Mouse (Mus musculus) telencephalon, adult 2 months (tissue): Measurements from ENCODE around the gene 4930558K02Rik.

Experiments
- DNase-seq: peaks from one replicate; pipeline ENCODE4 v3.0.0-alpha.2; 2011; ENCODE audit warnings: low read depth, low spot score

Gene 4930558K02Rik

DNA sequence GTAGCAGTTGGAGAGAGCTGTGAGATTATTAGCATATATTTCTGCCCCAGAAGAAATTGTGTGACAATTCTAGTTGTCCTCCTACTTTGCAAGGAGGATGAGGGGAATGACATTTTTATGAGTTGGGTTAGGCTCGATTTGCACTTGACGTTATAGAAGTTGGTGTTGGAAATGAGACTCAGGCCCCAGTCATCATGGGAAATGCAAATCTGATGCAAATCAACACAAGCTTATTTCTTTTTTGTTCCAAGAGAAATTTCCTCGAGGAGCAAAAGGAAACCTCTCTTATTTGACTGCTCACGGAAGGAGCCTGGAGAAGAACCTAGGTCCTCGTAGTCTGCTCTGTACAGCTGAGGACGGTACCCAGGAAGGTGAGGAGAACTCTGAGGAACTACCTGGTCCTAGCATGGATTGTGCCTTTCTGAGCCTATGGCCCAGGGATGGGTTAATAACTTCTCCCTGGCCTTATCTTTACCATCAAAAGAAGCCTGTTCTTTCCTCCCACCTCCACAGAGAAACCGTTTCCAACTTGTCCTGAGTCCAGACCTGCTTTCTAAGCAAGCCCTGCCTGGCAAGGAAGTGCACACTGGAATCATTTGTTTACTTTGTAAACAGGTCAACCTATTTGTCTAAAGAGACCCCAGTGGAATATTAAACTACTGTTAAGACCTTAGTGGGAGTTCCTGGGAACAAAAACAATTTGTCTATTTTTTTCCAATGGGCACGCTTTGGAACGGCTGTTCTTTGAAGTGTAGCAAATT lies 76.6 kb downstream of the 4930558K02Rik start:
- no peak for DNase-seq

DNA sequence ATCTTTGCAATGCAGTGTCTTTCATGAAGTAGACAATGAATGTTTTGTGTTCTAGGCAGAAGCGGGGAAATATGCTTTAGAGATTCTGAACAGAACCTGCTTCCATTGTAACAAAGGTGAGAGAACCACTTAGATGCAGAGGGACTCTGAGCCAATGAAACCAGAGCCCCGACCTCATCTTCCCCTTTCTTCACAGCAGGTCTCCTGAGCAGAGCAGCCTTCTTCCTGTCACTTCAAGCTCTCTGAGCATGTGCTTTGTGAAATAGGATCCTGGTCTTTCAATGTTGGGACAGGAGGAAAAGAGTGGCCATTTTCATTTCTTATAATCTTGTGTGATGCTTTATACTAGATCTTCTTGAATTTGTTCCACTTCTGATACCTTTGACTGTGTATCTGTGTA lies 79.3 kb downstream of the 4930558K02Rik start:
- no peak for DNase-seq

DNA sequence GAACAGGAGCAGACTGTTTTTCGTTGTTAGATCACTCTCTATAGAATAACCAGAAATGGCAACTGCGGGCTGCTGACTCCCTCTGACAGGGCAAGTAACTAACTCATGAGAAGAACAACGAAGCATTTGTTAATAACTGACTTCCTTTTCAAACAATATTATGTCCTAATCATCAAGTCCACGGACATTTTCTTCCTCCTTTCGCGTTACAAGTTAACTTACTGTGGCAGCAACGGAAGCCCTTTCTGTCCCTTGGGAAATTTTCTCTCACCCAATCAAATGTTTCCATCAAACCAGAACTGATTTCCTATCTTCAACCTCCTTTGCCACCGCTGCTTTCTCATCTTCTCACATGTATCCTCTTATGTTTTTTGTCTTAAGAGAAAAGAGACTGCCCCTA lies 82.2 kb downstream of the 4930558K02Rik start:
- DNase-seq = no peak

DNA sequence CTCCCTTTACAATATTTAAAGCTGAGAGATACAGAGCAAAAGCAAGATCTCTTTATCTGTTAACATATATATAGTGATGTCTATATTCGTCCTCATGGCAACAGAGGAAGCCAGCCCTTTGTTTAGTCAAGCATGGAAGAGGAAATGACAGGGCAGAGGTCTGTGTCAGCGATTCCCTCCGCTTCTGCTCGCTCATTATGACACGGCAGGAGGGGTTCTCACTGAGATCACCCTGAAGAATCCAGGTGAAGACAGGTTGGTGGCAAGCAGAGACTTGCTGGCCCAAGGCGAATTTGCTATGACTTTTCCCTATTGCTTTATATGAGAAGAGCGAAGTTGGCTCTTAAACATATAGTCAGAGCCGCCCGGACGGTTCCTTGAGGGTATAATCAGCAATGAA lies 83.3 kb downstream of the 4930558K02Rik start:
- DNase-seq = no peak

DNA sequence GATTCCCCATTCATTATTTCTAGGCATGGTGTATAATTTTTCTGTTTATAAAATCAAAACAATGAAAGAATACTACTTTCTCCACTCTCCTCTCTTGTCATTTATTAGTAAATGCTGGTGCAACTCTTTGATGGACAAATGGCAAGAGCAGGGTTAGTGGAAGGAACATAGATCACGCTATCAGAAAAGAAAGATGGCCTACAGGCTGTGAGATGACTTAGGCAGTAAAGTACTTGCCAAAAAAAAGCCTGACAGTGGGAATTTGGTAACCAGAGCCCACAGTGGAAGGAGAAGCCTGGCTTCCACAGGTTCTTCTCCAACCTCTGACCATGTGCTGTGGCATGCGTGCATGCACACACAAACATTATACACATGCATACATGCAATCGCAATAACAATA lies 84.4 kb downstream of the 4930558K02Rik start:
- DNase-seq = no peak

DNA sequence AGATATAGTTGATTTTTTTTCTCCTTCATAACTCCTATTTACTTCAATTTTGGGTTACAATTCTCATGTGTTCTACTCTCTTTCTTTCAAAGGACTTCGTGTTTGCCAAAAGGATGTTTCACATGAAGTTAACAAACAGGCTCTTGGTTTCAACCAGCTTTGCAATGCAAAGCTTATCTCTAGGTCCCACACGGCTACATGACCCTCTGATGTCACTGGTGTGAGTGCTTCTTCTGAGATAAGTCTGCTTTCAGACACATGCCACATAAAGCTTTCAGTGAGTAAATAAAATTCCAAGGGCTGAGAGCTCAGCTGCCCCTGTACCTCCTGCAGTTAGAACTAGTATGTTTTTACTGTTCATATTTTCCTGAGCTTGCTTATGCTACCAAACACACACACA lies 84.9 kb downstream of the 4930558K02Rik start:
- no peak for DNase-seq

DNA sequence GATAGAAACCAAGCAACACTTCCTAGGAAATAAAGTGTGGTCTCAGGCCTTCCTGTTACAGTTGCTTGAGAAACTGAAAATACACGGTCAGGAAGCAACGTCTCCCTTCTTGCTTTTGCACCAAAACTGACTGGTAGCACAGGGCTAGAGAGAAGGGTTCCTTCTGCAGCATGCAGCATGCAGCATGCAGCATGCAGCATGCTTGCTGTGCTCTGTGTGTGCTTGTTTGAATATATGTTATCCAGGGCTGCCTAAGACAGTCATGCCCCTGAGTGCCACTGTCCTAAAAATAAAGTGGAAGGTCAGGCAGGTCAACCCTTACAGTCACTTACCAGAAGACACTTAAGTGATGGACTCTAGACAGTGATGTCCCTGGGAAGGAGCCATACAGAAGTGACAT lies 85.3 kb downstream of the 4930558K02Rik start:
- no peak for DNase-seq
